Mouse (Mus musculus) T-helper 2 cell (primary cell): ENCODE measurements at regions not wholly inside any gene's neighbourhood (a gene's known extent, or its start where the extent isn't known, plus 50 kb on each side); places are given as distances from the start of the nearest gene placed in this dataset.

Source experiments
- in situ Hi-C: fragments of 300-600 bp; cut with MboI, MseI; formaldehyde crosslinking; loops from one replicate; pipeline ENCODE4 v1.15.1; 2025; ENCODE audit warnings: high pct_unique_total_duplicates

GRCm38 (mm10) chr5:73729646-73730045 is 78.5 kb downstream of the Spata18 start:
- in situ Hi-C loops, result loop anchor here (5.0 kb wide), 1 partner anchor 292 kb away; no protein-coding TSS in a partner anchor

- in situ Hi-C loops, result loop anchor here (5.0 kb wide), 1 partner anchor 294 kb away; no protein-coding TSS in a partner anchor
Observed at GRCm38 (mm10) chr5:73731423-73731822, 80.2 kb downstream of the Spata18 start.

GRCm38 (mm10) chr5:73731991-73732565 is 80.9 kb downstream of the Spata18 start:
- in situ Hi-C loops, result loop anchor here (5.0 kb wide), 1 partner anchor 295 kb away; no protein-coding TSS in a partner anchor

- in situ Hi-C loops, result no loop called here
Observed at GRCm38 (mm10) chr5:73740766-73741165, 89.6 kb downstream of the Spata18 start.

- in situ Hi-C loops, result no loop called here
Observed at GRCm38 (mm10) chr5:73741441-73741840, 90.3 kb downstream of the Spata18 start.

GRCm38 (mm10) chr5:73743953-73744352 is 92.8 kb downstream of the Spata18 start:
- in situ Hi-C loops, result no loop called here

- in situ Hi-C loops, result no loop called here
Observed at GRCm38 (mm10) chr5:73749791-73750190, 98.6 kb downstream of the Spata18 start.

GRCm38 (mm10) chr5:73752225-73752644 is 101.1 kb downstream of the Spata18 start:
- in situ Hi-C loops, result no loop called here

- in situ Hi-C loops, result no loop called here
Observed at GRCm38 (mm10) chr5:73753827-73754226, 102.6 kb downstream of the Spata18 start.

GRCm38 (mm10) chr5:73758534-73758933 is 107.4 kb downstream of the Spata18 start:
- in situ Hi-C loops, result no loop called here

- in situ Hi-C loops, result no loop called here
Observed at GRCm38 (mm10) chr5:73761236-73761635, 110.1 kb downstream of the Spata18 start.

- in situ Hi-C loops, result no loop called here
Observed at GRCm38 (mm10) chr5:73761709-73762108, 110.5 kb downstream of the Spata18 start.

GRCm38 (mm10) chr5:73764226-73764625 is 113.0 kb downstream of the Spata18 start:
- in situ Hi-C loops, result no loop called here

GRCm38 (mm10) chr5:73765466-73765865 is 114.3 kb downstream of the Spata18 start:
- in situ Hi-C loops, result no loop called here

GRCm38 (mm10) chr5:73768253-73768652 is 117.1 kb downstream of the Spata18 start:
- in situ Hi-C loops, result no loop called here

- in situ Hi-C loops, result no loop called here
Observed at GRCm38 (mm10) chr5:73775775-73776548, 124.8 kb downstream of the Spata18 start.

- in situ Hi-C loops, result no loop called here
Observed at GRCm38 (mm10) chr5:73777282-73777921, 126.2 kb downstream of the Spata18 start.

GRCm38 (mm10) chr5:73781190-73781940 is 130.2 kb downstream of the Spata18 start:
- in situ Hi-C loops, result no loop called here

- in situ Hi-C loops, result no loop called here
Observed at GRCm38 (mm10) chr5:73782214-73783091, 131.3 kb downstream of the Spata18 start.

GRCm38 (mm10) chr5:73787275-73787674 is 136.1 kb downstream of the Spata18 start:
- in situ Hi-C loops, result no loop called here

GRCm38 (mm10) chr5:73792216-73792615 is 141.0 kb downstream of the Spata18 start:
- in situ Hi-C loops, result no loop called here
